Mouse (Mus musculus) thymus, adult 2 months (tissue): Measurements from ENCODE around the gene Acly. TPM values are rescaled to one million over a fixed set of nuclear protein-coding genes. Genes with fewer than 3 reads are reported as not detected.
A peak's percentile ranks its signal among the peaks of the same experiment; 100 is the strongest.

Experiments used
- DNase-seq: peaks from one replicate; pipeline ENCODE4 v3.0.0; 2021
- H3K27ac ChIP-seq: fragments of 200-500 bp; 2 replicates; pipeline ENCODE4 v1.5.1; 2012; ENCODE audit warnings: low read length, control low read depth; ENCODE audit not compliant: control insufficient read depth, insufficient read depth
- H3K27me3 ChIP-seq: fragments of 200-500 bp; 2 replicates; pipeline ENCODE4 v1.6.1; 2012; ENCODE audit warnings: mild to moderate bottlenecking, low read length, moderate library complexity, mixed read lengths; ENCODE audit not compliant: control insufficient read depth, insufficient read depth
- H3K36me3 ChIP-seq: fragments of 200-500 bp; 2 replicates; pipeline ENCODE4 v1.6.1; 2012; ENCODE audit warnings: mild to moderate bottlenecking, low read length, moderate library complexity; ENCODE audit not compliant: control insufficient read depth, insufficient read depth
- H3K4me1 ChIP-seq: fragments of 200-500 bp; replicated peaks from 2 replicates; pipeline ENCODE4 v1.6.1; 2012; ENCODE audit warnings: low read length; ENCODE audit not compliant: control insufficient read depth, insufficient read depth
- H3K4me3 ChIP-seq: fragments of 200-500 bp; 2 replicates; pipeline ENCODE4 v1.5.1; 2012; ENCODE audit warnings: mild to moderate bottlenecking, low read length, control low read depth, moderate library complexity; ENCODE audit not compliant: control insufficient read depth, insufficient read depth
- CTCF ChIP-seq: fragments of 200-500 bp; IDR thresholded peaks from 2 replicates; pipeline ENCODE4 v1.5.1; 2012; ENCODE audit warnings: mild to moderate bottlenecking, control low read depth, low read length, moderate library complexity, borderline replicate concordance; ENCODE audit not compliant: control insufficient read depth, poor library complexity, insufficient read depth; ENCODE audit errors: extremely low read depth
- POLR2A ChIP-seq: fragments of 200-500 bp; IDR thresholded peaks from 2 replicates; pipeline ENCODE4 v1.6.1; 2012; ENCODE audit warnings: mild to moderate bottlenecking, low read length, control low read depth, moderate library complexity; ENCODE audit not compliant: control insufficient read depth, poor library complexity, insufficient read depth; ENCODE audit errors: extremely low read depth
- WGBS: fragments of 180-500 bp; shearing (Covaris S2); methylation state at CpG from one replicate; pipeline ENCODE4 v1.1.7; 2018; 5-methylcytosine and 5-hydroxymethylcytosine counted together
- polyA plus RNA-seq: library from polyadenylated mRNA; depleted of rRNA; stranded (reverse); fragments of >200 nt; gene quantifications from 2 replicates; pipeline ENCODE4 v1.2.3, GENCODE M21; 2012

Gene Acly
- polyA plus RNA-seq, 1 experiment = 150 TPM

DNA sequence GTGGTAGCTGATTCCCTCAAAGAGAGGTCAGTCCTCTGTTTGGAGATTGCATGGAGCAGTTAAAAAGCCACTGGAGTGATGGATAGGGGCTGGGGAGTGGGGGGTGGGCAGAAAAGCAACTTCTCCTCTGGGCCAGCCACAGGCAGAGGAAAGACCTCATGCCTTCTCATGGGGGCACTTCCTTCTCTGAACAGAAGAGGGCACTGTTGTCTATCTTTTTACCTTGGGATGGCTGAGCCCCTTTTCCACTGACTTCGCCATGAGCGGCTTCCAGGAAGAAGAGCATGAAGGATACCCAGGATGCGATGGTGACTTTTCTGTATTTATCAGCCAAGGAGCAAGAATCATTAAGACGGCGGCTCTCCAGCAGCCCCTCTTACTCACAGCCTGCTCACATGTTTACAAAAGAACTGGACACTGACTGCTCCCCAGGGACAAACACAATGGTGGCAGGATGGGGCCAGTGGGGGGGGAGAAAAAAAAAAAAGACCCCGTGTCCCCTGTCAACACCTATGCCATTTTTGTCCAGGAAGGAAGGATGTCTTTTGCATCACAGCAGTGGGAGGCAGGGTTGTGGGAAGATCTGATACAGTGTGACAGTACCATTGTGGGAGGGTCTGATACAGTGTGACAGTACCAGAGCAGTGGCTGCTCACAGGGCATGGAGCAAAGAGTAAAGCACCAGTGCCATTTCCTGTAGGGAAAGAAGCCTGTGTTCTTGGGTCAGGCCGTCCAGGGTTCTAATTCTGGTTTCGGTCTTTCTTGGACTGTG, 42.8 kb upstream of the Acly start:
- TF ChIP-seq CTCF (peak; percentile 35; the same call in 1 of the 2 replicates), POLR2A (no peak)
- Histone ChIP-seq H3K4me1 (peaks cover 25% of the 10 kb centered on the region), H3K27ac (no peak overlapping the region), H3K27me3 (no peaks in the 10 kb centered on the region), H3K4me3 (peak overlapping the region; percentile 32), H3K36me3 (no peaks in the 10 kb centered on the region)
- WGBS = 11% methylated on average over 8 of the region's 8 CpGs
- DNase-seq = peak; percentile 76

DNA sequence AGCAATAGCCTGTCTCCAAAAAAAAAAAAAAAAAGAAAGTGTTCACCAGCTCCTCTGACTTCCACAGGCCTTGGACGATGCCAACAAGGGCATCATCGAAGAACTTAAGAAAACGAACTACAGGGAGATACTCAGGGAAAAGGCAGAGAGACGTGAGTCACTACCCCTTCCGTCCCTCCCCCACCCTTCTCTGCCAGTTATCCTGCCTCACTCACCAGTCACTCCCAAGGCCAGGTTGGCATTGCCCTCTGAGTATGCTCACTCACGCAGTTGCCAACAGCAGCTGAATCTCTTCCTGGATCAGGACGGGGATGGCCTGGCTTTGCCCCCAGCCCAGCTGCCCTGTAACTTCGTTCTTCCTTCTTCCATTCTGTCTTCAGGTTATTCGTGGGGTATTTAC, 42.0 kb upstream of the Acly start:
- Histone ChIP-seq H3K4me1 (peaks cover 22% of the 10 kb centered on the region), H3K4me3 (no peak overlapping the region), H3K27me3 (no peaks in the 10 kb centered on the region), H3K36me3 (no peaks in the 10 kb centered on the region), H3K27ac (no peak overlapping the region)
- DNase-seq = no peak
- WGBS = 74% methylated on average over 9 of the region's 9 CpGs
- no peak for TF ChIP-seq POLR2A
- no peak for TF ChIP-seq CTCF

DNA sequence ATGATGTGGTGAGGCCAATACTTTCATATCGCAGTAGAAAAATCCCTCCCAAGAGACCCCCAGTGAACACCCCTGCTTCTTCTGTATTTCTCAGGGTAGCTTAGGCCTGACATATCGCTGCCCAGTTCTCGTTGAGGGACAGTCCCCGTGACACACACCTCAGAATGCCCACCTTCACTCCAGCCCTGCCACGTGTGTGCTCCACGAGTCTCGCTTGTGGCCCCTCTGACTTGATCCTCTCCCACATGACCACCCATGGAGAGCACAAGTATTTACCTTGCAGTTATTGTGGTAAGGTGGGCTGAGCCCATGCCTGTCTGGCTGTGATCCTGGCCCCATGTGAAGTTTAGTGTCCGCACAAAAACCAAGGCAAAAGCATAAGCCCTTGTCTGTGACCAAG, 40.9 kb upstream of the Acly start:
- H3K4me3 ChIP-seq = no peak overlapping the region
- TF ChIP-seq POLR2A (no peak), CTCF (no peak)
- H3K27me3 ChIP-seq = no peaks in the 10 kb centered on the region
- no peak for DNase-seq
- 96% methylated on average over 8 of the region's 8 CpGs for WGBS
- H3K4me1 ChIP-seq = peaks cover 18% of the 10 kb centered on the region
- H3K36me3 ChIP-seq = no peaks in the 10 kb centered on the region
- H3K27ac ChIP-seq = no peak overlapping the region

DNA sequence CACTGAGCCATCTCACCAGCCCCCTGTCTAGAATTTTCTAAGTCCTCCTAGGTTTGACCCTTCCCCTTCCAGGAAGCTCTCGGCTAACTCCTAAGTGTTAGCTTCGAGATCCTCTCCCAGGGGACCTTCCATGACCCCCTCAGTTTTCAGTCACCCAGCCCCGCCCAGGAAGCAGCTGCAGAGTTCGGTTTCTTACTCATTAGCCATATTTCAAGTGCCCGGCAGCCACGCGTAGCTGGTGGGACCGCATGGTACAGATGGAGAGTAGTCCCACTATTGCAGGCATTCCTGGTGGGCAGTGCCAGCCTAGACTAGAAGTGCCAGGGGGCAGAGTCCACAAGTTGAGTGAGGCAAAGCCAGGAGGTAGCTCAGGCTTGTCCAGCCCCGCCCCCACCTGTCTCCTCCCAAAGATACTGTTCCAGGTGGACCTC, 40.0 kb upstream of the Acly start:
- Histone ChIP-seq H3K36me3 (no peaks in the 10 kb centered on the region), H3K4me3 (no peak overlapping the region), H3K27me3 (no peaks in the 10 kb centered on the region), H3K27ac (no peak overlapping the region), H3K4me1 (peaks cover 16% of the 10 kb centered on the region)
- TF ChIP-seq CTCF (no peak), POLR2A (no peak)
- DNase-seq = no peak
- 19% methylated on average over 9 of the region's 9 CpGs for WGBS

DNA sequence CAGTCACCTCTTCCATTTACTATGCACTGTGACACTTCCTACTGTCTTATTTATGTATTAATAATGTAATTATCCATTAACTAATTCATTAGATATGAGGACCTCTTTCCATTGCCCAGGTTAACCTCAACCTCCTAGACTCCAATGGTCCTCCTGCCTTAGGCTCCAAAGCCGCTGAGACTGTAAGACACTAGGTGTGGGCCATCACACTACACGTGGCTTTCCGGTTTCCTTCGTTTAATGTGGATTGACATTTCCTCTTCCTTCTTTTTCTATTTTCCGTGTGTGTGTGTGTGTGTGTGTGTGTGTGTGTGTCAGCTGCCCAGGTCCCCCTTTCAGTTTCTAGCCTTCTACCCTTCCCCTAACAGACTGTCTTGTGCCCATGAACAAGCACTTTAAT, 39.4 kb upstream of the Acly start:
- Histone ChIP-seq H3K36me3 (no peaks in the 10 kb centered on the region), H3K27me3 (no peaks in the 10 kb centered on the region), H3K4me1 (peaks cover 16% of the 10 kb centered on the region), H3K4me3 (no peak overlapping the region), H3K27ac (no peak overlapping the region)
- WGBS = 9% methylated on average over 5 of the region's 5 CpGs
- no peak for DNase-seq
- TF ChIP-seq POLR2A (no peak), CTCF (no peak)

DNA sequence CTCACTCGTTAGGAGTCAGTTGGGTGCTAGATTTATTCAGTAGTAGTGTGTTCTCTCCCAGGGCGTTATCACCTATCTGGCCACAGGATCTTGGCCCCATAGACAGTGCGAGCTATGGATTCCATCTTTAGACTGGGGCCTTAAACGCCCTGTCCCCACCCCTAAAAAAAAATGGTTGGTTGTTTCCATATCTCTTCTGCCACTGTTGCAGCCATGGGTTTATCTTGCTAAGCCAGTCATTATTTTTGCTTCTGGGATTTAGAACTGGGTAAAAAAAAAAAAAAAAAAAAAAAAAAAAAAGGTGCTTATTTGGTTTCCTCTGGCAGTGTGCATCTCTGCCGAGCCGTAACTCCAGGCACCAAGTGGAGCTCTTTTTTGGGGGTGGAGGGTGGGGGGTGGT, 36.9 kb upstream of the Acly start:
- TF ChIP-seq CTCF (no peak), POLR2A (no peak)
- H3K27ac ChIP-seq = no peak overlapping the region
- no peaks in the 10 kb centered on the region for H3K36me3 ChIP-seq
- no peak for DNase-seq
- H3K27me3 ChIP-seq = no peaks in the 10 kb centered on the region
- H3K4me1 ChIP-seq = peaks cover 5% of the 10 kb centered on the region
- 94% methylated on average over 6 of the region's 6 CpGs for WGBS
- H3K4me3 ChIP-seq = no peak overlapping the region

DNA sequence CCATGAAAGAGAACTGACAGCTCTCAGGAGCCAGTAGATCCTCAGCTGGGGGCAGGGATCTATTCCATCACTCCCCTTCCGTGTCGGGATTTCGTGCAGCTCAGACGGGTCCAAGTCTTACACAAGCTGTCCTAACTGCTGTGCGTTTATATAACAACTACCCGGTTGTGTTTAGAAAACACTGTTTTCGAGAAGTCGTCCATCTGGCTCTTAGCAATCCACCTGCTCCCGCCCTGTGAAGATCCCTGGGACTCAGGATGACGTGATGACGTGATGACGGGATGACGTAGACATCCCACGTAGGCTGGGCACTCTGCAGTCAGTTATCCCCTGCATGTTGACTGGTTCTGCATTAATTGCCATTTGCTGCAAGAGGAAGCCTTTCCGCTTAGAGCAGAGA, 36.5 kb upstream of the Acly start:
- no peak for DNase-seq
- Histone ChIP-seq H3K4me3 (no peak overlapping the region), H3K4me1 (peaks cover 5% of the 10 kb centered on the region), H3K27ac (no peak overlapping the region), H3K27me3 (no peaks in the 10 kb centered on the region), H3K36me3 (no peaks in the 10 kb centered on the region)
- TF ChIP-seq CTCF (no peak), POLR2A (no peak)
- 93% methylated on average over 15 of the region's 15 CpGs for WGBS
